Mouse (Mus musculus): ENCODE measurements around the gene Psenen. TPM values are rescaled to one million over a fixed set of nuclear protein-coding genes. Genes with fewer than 3 reads are reported as not detected.

The Psenen gene
- polyA plus RNA-seq, 1 experiment from 2014 or later = 204 TPM

GRCm38 (mm10) chr7:30589435-30590301 is 26.2 kb upstream of the Psenen start:
- peak; percentile 80 for DNase-seq (ENCODE audit: low spot score)

GRCm38 (mm10) chr7:30588676-30589434 is 25.4 kb upstream of the Psenen start, which contains the start of gene Kmt2b:
TSS of gene Kmt2b (minus strand) at chr7:30588726.
- DNase-seq (ENCODE audit: low spot score) = peak; percentile 90

GRCm38 (mm10) chr7:30587842-30588667 is 24.6 kb upstream of the Psenen start:
- no peak for DNase-seq (ENCODE audit: low spot score)

- DNase-seq (ENCODE audit: low spot score) = no peak
These were observed 23.1 kb upstream of the Psenen start for GRCm38 (mm10) chr7:30586455-30587020.

- no peak for DNase-seq (ENCODE audit: low spot score)
These were observed 21.7 kb upstream of the Psenen start for GRCm38 (mm10) chr7:30585170-30585569.

- no peak for DNase-seq (ENCODE audit: low spot score)
These were observed 20.9 kb upstream of the Psenen start for GRCm38 (mm10) chr7:30584339-30584738.

- DNase-seq (ENCODE audit: low spot score) = no peak
These were observed 18.1 kb upstream of the Psenen start for GRCm38 (mm10) chr7:30581547-30581946.

GRCm38 (mm10) chr7:30579950-30580349 is 16.5 kb upstream of the Psenen start:
- DNase-seq (ENCODE audit: low spot score) = no peak

GRCm38 (mm10) chr7:30572969-30573368 is 9.5 kb upstream of the Psenen start:
- no peak for DNase-seq (ENCODE audit: low spot score)

- no peak for DNase-seq (ENCODE audit: low spot score)
These were observed 9.0 kb upstream of the Psenen start for GRCm38 (mm10) chr7:30572389-30572788.

- no peak for DNase-seq (ENCODE audit: low spot score)
These were observed 4.1 kb upstream of the Psenen start for GRCm38 (mm10) chr7:30567555-30567954.

GRCm38 (mm10) chr7:30566033-30566432 is 2.6 kb upstream of the Psenen start:
- DNase-seq (ENCODE audit: low spot score) = no peak

GRCm38 (mm10) chr7:30564970-30565571 is 1.6 kb upstream of the Psenen start, which contains the start of gene Igflr1:
TSS of gene Igflr1 (plus strand) at chr7:30565427.
- no peak for DNase-seq (ENCODE audit: low spot score)

- DNase-seq (ENCODE audit: low spot score) = peak; percentile 50
These were observed 466 bp upstream of the Psenen start for GRCm38 (mm10) chr7:30563906-30564280.

GRCm38 (mm10) chr7:30562526-30563116 is 806 bp downstream of the Psenen start:
- no peak for DNase-seq (ENCODE audit: low spot score)

- no peak for DNase-seq (ENCODE audit: low spot score)
These were observed 3.1 kb downstream of the Psenen start for GRCm38 (mm10) chr7:30560296-30560695.

GRCm38 (mm10) chr7:30559443-30559954 is 3.9 kb downstream of the Psenen start, which contains the start of gene Lin37:
TSS of gene Lin37 (minus strand) at chr7:30559838.
- DNase-seq (ENCODE audit: low spot score) = peak; percentile 96

GRCm38 (mm10) chr7:30558656-30559442 is 4.6 kb downstream of the Psenen start:
- peak; percentile 16 for DNase-seq (ENCODE audit: low spot score)

GRCm38 (mm10) chr7:30557901-30558514 is 5.4 kb downstream of the Psenen start:
- DNase-seq (ENCODE audit: low spot score) = no peak

All from thymus, postnatal 0 days (tissue).